Mouse (Mus musculus) hindbrain, embryonic 16.5 days (tissue): Measurements from ENCODE around the gene Smad1. TPM values are rescaled to one million over a fixed set of nuclear protein-coding genes. Genes with fewer than 3 reads are reported as not detected.

Experiments
- ATAC-seq: fragments of 200-750 bp; cut with Nextera tagmentation; 2 replicates; pipeline ENCODE4 v1.8.0; 2017; ENCODE audit warnings: moderate TSS enrichment, moderate library complexity
- H3K27ac ChIP-seq: fragments of 300-500 bp; sonication (generic); 2 replicates; pipeline ENCODE4 v1.5.1; 2014; ENCODE audit warnings: low read depth, mild to moderate bottlenecking, control low read depth, low read length, moderate library complexity
- H3K27me3 ChIP-seq: fragments of 300-500 bp; sonication (generic); replicated peaks from 2 replicates; pipeline ENCODE4 v1.6.1; 2014; ENCODE audit warnings: low read length; ENCODE audit not compliant: control insufficient read depth, insufficient read depth
- H3K36me3 ChIP-seq: fragments of 300-500 bp; sonication (generic); 2 replicates; pipeline ENCODE4 v1.6.1; 2014; ENCODE audit warnings: mild to moderate bottlenecking, low read length, moderate library complexity, mixed read lengths; ENCODE audit not compliant: control insufficient read depth, insufficient read depth
- H3K4me1 ChIP-seq: fragments of 300-500 bp; sonication (generic); 2 replicates; pipeline ENCODE4 v1.6.1; 2014; ENCODE audit warnings: low read depth, low read length; ENCODE audit not compliant: control insufficient read depth, insufficient read depth
- H3K4me2 ChIP-seq: fragments of 300-500 bp; sonication (generic); 2 replicates; pipeline ENCODE4 v1.6.1; 2014; ENCODE audit warnings: mild to moderate bottlenecking, low read length, control low read depth, moderate library complexity
- H3K4me3 ChIP-seq: fragments of 300-500 bp; sonication (generic); 2 replicates; pipeline ENCODE4 v1.5.1; 2014; ENCODE audit warnings: mild to moderate bottlenecking, low read length, control low read depth, moderate library complexity
- H3K9ac ChIP-seq: fragments of 300-500 bp; sonication (generic); 2 replicates; pipeline ENCODE4 v1.6.1; 2014; ENCODE audit warnings: low read depth, mild to moderate bottlenecking, control low read depth, low read length, moderate library complexity
- H3K9me3 ChIP-seq: fragments of 300-500 bp; sonication (generic); 2 replicates; pipeline ENCODE4 v1.6.1; 2014; ENCODE audit warnings: mild to moderate bottlenecking, low read length, moderate library complexity; ENCODE audit not compliant: control insufficient read depth
- WGBS: fragments of 180-500 bp; shearing (Covaris S2); extraction: QIAGEN DNeasy Blood & Tissue Kit; methylation state at CpG from one replicate; pipeline ENCODE4 v1.1.7; 2014; 5-methylcytosine and 5-hydroxymethylcytosine counted together
- polyA plus RNA-seq: library from polyadenylated mRNA; unstranded; fragments of >200 nt; fragmentation: Nextera tagmentation; extraction: Ambion mirVana; gene quantifications from 2 replicates; pipeline ENCODE4 v1.2.1, GENCODE M21; 2015

Gene Smad1
- polyA plus RNA-seq, 1 experiment from 2014 or later: 55.2 TPM

- no peak overlapping the region for H3K4me3 ChIP-seq
- no peak overlapping the region; the same call in 1 of the 2 replicates for H3K4me2 ChIP-seq
- no peak for ATAC-seq
- no peaks in the 10 kb centered on the region for H3K9me3 ChIP-seq
- peaks cover 16% of the 10 kb centered on the region for H3K4me1 ChIP-seq
- 51% methylated on average over 3 of the region's 3 CpGs for WGBS
- peaks cover 13% of the 10 kb centered on the region for H3K36me3 ChIP-seq
- H3K27me3 ChIP-seq: no peaks in the 10 kb centered on the region
- H3K9ac ChIP-seq: no peak overlapping the region
- peak overlapping the region; percentile 6; the same call in 1 of the 2 replicates for H3K27ac ChIP-seq
Measured at GRCm38 (mm10) chr8:79350805-79351204, 48.5 kb downstream of the Smad1 start.

DNA sequence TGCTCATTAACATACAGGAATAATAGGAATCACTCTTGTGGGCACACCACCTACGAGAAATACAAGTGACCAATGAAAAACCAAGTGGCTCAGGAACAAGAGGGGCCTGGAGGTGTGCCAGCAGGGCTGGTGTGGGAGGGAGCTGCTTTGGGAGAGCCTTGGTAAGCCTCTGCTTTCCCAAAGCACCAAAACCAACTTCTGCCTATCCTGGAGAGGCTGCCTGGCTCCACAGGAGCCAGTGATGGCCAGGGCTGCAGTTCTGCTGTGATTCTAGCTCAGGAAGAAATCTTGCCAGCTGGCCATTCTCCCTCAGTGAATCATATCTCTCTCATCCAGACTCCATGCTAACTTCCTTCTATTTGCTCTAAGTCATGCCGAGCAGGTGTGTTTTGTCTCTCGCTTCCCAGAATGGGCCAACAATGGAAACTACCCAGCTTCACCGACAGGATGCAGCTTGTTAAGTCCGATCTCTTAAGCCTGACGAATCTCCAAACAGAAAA, 49.2 kb downstream of the Smad1 start:
- peaks cover 14% of the 10 kb centered on the region for H3K4me1 ChIP-seq
- no peaks in the 10 kb centered on the region for H3K27me3 ChIP-seq
- H3K27ac ChIP-seq: peak overlapping the region; percentile 67
- no peaks in the 10 kb centered on the region for H3K9me3 ChIP-seq
- peak overlapping the region; percentile 10; the same call in 1 of the 2 replicates for H3K4me2 ChIP-seq
- peaks cover 13% of the 10 kb centered on the region for H3K36me3 ChIP-seq
- peak; percentile 78 for ATAC-seq
- no peak overlapping the region for H3K9ac ChIP-seq
- H3K4me3 ChIP-seq: no peak overlapping the region
- 33% methylated on average over 6 of the region's 6 CpGs for WGBS

- peaks cover 18% of the 10 kb centered on the region for H3K36me3 ChIP-seq
- H3K9me3 ChIP-seq: no peaks in the 10 kb centered on the region
- 90% methylated on average over 10 of the region's 10 CpGs for WGBS
- no peak overlapping the region for H3K4me2 ChIP-seq
- no peak overlapping the region for H3K27ac ChIP-seq
- no peaks in the 10 kb centered on the region for H3K27me3 ChIP-seq
- no peak overlapping the region for H3K4me3 ChIP-seq
- H3K9ac ChIP-seq: no peak overlapping the region
- peaks cover 11% of the 10 kb centered on the region for H3K4me1 ChIP-seq
- no peak for ATAC-seq
Measured at GRCm38 (mm10) chr8:79346414-79346813, 52.9 kb downstream of the Smad1 start.

- no peak for ATAC-seq
- no peak overlapping the region for H3K27ac ChIP-seq
- H3K9me3 ChIP-seq: no peaks in the 10 kb centered on the region
- WGBS: 86% methylated on average over 6 of the region's 6 CpGs
- no peak overlapping the region for H3K4me2 ChIP-seq
- peaks cover 11% of the 10 kb centered on the region for H3K4me1 ChIP-seq
- no peak overlapping the region for H3K4me3 ChIP-seq
- no peaks in the 10 kb centered on the region for H3K27me3 ChIP-seq
- H3K9ac ChIP-seq: no peak overlapping the region
- peaks cover 18% of the 10 kb centered on the region for H3K36me3 ChIP-seq
Measured at GRCm38 (mm10) chr8:79345856-79346255, 53.5 kb downstream of the Smad1 start.

- Histone ChIP-seq H3K9me3 (no peaks in the 10 kb centered on the region), H3K9ac (no peak overlapping the region), H3K27ac (no peak overlapping the region), H3K4me1 (no peaks in the 10 kb centered on the region), H3K4me3 (no peak overlapping the region), H3K36me3 (peaks cover 28% of the 10 kb centered on the region), H3K4me2 (no peak overlapping the region), H3K27me3 (no peaks in the 10 kb centered on the region)
- no peak for ATAC-seq
- WGBS: 94% methylated on average over 8 of the region's 8 CpGs
Measured at GRCm38 (mm10) chr8:79341236-79341635, 58.1 kb downstream of the Smad1 start.

DNA sequence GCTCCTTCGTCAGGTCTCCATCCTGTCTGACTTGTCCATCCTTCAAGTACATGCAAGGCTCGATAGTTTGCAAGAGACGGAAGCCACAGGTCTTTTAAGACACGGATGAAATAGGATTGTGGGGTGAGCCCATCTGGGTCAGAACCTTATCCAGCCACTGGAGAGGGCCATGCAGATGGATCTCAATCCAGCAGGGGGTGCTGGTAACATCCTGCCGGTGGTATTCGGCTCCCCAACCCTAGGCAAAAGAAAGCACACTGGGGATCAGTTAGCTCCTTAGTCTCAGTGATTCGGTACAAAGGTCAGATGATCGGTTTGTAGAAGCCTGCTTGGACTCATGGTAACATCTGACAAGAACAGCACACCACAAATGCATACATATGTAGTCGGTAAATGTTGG, 59.8 kb downstream of the Smad1 start:
- H3K4me1 ChIP-seq: no peaks in the 10 kb centered on the region
- H3K36me3 ChIP-seq: peaks cover 28% of the 10 kb centered on the region
- ATAC-seq: no peak
- no peak overlapping the region for H3K4me2 ChIP-seq
- H3K27ac ChIP-seq: no peak overlapping the region
- no peaks in the 10 kb centered on the region for H3K9me3 ChIP-seq
- WGBS: 77% methylated on average over 9 of the region's 9 CpGs
- no peak overlapping the region for H3K9ac ChIP-seq
- no peak overlapping the region for H3K4me3 ChIP-seq
- H3K27me3 ChIP-seq: no peaks in the 10 kb centered on the region

GRCm38 (mm10) chr8:79338619-79339018, 60.7 kb downstream of the Smad1 start:
- H3K4me3 ChIP-seq: no peak overlapping the region
- no peaks in the 10 kb centered on the region for H3K4me1 ChIP-seq
- WGBS: 86% methylated on average over 10 of the region's 10 CpGs
- no peak overlapping the region for H3K27ac ChIP-seq
- no peak overlapping the region for H3K4me2 ChIP-seq
- ATAC-seq: no peak
- H3K36me3 ChIP-seq: peaks cover 26% of the 10 kb centered on the region
- H3K9me3 ChIP-seq: no peaks in the 10 kb centered on the region
- H3K9ac ChIP-seq: no peak overlapping the region
- no peaks in the 10 kb centered on the region for H3K27me3 ChIP-seq

DNA sequence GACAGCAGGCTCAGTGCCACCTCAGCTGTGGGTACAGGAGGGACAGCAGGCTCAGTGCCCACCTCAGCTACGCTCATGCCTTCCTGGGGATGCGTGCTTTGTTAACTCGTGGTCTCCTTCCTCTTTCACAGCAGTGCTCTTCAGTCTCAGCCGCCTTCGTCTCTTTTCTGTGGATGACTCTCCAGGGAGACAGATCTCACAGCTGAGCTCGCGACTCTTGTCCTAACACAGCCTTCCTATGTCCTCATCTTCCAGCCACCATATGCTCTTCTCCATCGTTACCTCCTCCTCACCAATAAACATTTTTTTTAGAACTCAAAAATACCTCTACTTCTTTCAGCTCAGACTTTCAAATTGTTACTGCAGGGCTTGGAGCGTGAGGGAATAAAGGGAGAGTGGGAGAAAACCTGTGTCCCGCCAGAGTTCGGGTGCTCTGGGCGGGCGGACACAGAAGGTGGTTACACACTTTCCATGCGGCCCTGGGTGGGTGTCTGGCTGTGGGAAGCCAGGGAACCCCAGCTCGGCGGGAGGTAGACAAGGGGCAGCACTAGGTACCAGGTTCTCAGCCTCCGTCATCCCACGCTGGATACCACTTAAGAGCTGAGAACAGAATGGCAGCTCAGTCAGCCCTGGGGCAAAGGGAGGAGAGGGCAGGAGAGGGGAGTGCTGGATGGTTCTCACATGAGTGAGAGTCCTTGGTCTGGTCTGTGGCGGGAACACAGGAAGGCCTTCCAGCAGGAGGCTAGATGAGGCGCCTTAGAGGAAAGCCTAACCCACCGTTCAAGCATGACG, 67.0 kb downstream of the Smad1 start:
- Histone ChIP-seq H3K4me1 (no peaks in the 10 kb centered on the region), H3K4me2 (no peak overlapping the region), H3K27me3 (no peaks in the 10 kb centered on the region), H3K36me3 (peaks cover 4% of the 10 kb centered on the region; the same call in 1 of the 2 replicates), H3K27ac (no peak overlapping the region), H3K9ac (no peak overlapping the region), H3K4me3 (no peak overlapping the region), H3K9me3 (no peaks in the 10 kb centered on the region)
- ATAC-seq: no peak; the same call in 1 of the 2 replicates
- 87% methylated on average over 22 of the region's 22 CpGs for WGBS

- Histone ChIP-seq H3K4me2 (no peak overlapping the region), H3K9me3 (no peaks in the 10 kb centered on the region), H3K4me3 (no peak overlapping the region), H3K27me3 (no peaks in the 10 kb centered on the region), H3K36me3 (no peaks in the 10 kb centered on the region), H3K9ac (no peak overlapping the region), H3K27ac (no peak overlapping the region), H3K4me1 (no peaks in the 10 kb centered on the region)
- no peak for ATAC-seq
- 81% methylated on average over 2 of the region's 2 CpGs for WGBS
Measured at GRCm38 (mm10) chr8:79331571-79331970, 67.7 kb downstream of the Smad1 start.
